Mouse (Mus musculus) megakaryocyte, embryonic 14.5 days (primary cell): Measurements from ENCODE around the gene Relt. TPM values are rescaled to one million over a fixed set of nuclear protein-coding genes. Genes with fewer than 3 reads are reported as not detected.
A peak's percentile ranks its signal among the peaks of the same experiment; 100 is the strongest.
"Not testable (repeated sequence)": the region's sequence is repeated elsewhere in the genome, so short reads cannot be mapped to it uniquely, and the experiment has no call there.

Experiments
- H3K27me3 ChIP-seq: replicated peaks from 2 replicates; pipeline ENCODE3; 2012; ENCODE audit warnings: inconsistent platforms
- H3K36me3 ChIP-seq: replicated peaks from 2 replicates; pipeline ENCODE3; 2012; ENCODE audit warnings: low read length, inconsistent platforms, mixed read lengths
- H3K4me1 ChIP-seq: 2 replicates; pipeline ENCODE4 v1.6.1; 2012; ENCODE audit warnings: inconsistent platforms
- H3K4me3 ChIP-seq: replicated peaks from 2 replicates; pipeline ENCODE3; 2012; ENCODE audit warnings: moderate library complexity, mild to moderate bottlenecking, inconsistent platforms
- H3K9me3 ChIP-seq: 2 replicates; pipeline ENCODE4 v1.6.1; 2012; ENCODE audit warnings: inconsistent platforms
- FLI1 ChIP-seq: IDR thresholded peaks from 2 replicates; pipeline ENCODE4 v1.6.1; 2012; ENCODE audit warnings: low read length, inconsistent platforms, mixed read lengths
- GATA1 ChIP-seq: IDR thresholded peaks from 3 replicates; pipeline ENCODE4 v1.6.1; 2012; ENCODE audit warnings: mixed read lengths, low read length, inconsistent platforms, borderline replicate concordance
- polyA plus RNA-seq: library from polyadenylated mRNA; stranded (reverse); fragments of >175 nt; gene quantifications from 2 replicates; pipeline ENCODE4 v1.2.3, GENCODE M21; 2012; ENCODE audit warnings: low replicate concordance; ENCODE audit not compliant: insufficient read depth

Gene Relt
- polyA plus RNA-seq, 1 experiment = 15.3 TPM

- no peaks in the 10 kb centered on the region for H3K27me3 ChIP-seq
- H3K36me3 ChIP-seq = peaks cover 68% of the 10 kb centered on the region
- H3K9me3 ChIP-seq = no peaks in the 10 kb centered on the region
- H3K4me1 ChIP-seq = peaks cover 98% of the 10 kb centered on the region
- H3K4me3 ChIP-seq = no peak overlapping the region
- TF ChIP-seq FLI1 (no peak), GATA1 (no peak)
Observed at GRCm38 (mm10) chr7:100851481-100852356, 11.5 kb downstream of the Relt start.

- peaks cover 69% of the 10 kb centered on the region for H3K36me3 ChIP-seq
- H3K27me3 ChIP-seq = no peaks in the 10 kb centered on the region
- no peaks in the 10 kb centered on the region for H3K9me3 ChIP-seq
- peaks cover 98% of the 10 kb centered on the region for H3K4me1 ChIP-seq
- TF ChIP-seq GATA1 (no peak), FLI1 (no peak)
- no peak overlapping the region for H3K4me3 ChIP-seq
Observed at GRCm38 (mm10) chr7:100849508-100849907, 13.7 kb downstream of the Relt start.

GRCm38 (mm10) chr7:100848744-100849143, 14.5 kb downstream of the Relt start:
- H3K9me3 ChIP-seq = no peaks in the 10 kb centered on the region
- H3K36me3 ChIP-seq = peaks cover 74% of the 10 kb centered on the region
- H3K27me3 ChIP-seq = no peaks in the 10 kb centered on the region
- H3K4me3 ChIP-seq = no peak overlapping the region
- TF ChIP-seq FLI1 (no peak), GATA1 (no peak)
- H3K4me1 ChIP-seq = peaks cover 98% of the 10 kb centered on the region

GRCm38 (mm10) chr7:100847131-100847530, 16.1 kb downstream of the Relt start:
- H3K27me3 ChIP-seq = no peaks in the 10 kb centered on the region
- H3K36me3 ChIP-seq = peaks cover 71% of the 10 kb centered on the region
- no peak for TF ChIP-seq FLI1
- TF ChIP-seq GATA1 = no peak
- peaks cover 87% of the 10 kb centered on the region for H3K4me1 ChIP-seq
- H3K4me3 ChIP-seq = no peak overlapping the region
- no peaks in the 10 kb centered on the region for H3K9me3 ChIP-seq

GRCm38 (mm10) chr7:100846033-100846432, 17.2 kb downstream of the Relt start:
- Histone ChIP-seq H3K4me1 (peaks cover 77% of the 10 kb centered on the region), H3K36me3 (peaks cover 67% of the 10 kb centered on the region)
- H3K4me3 ChIP-seq, H3K27me3 ChIP-seq, H3K9me3 ChIP-seq: not testable (repeated sequence)

GRCm38 (mm10) chr7:100845412-100845811, 17.8 kb downstream of the Relt start:
- Histone ChIP-seq H3K4me1 (peaks cover 76% of the 10 kb centered on the region), H3K4me3 (peak overlapping the region; percentile 76), H3K27me3 (no peaks in the 10 kb centered on the region), H3K36me3 (peaks cover 61% of the 10 kb centered on the region), H3K9me3 (no peaks in the 10 kb centered on the region)
- TF ChIP-seq FLI1 = 0 out of 2 replicates have a peak, but pooled peaks have one; percentile 28
- no peak for TF ChIP-seq GATA1

- Histone ChIP-seq H3K36me3 (peaks cover 57% of the 10 kb centered on the region), H3K4me1 (peaks cover 75% of the 10 kb centered on the region), H3K9me3 (no peaks in the 10 kb centered on the region), H3K4me3 (peak overlapping the region; percentile 5), H3K27me3 (no peaks in the 10 kb centered on the region)
- TF ChIP-seq GATA1 = no peak
- no peak for TF ChIP-seq FLI1
Observed at GRCm38 (mm10) chr7:100845026-100845400, 18.2 kb downstream of the Relt start.

GRCm38 (mm10) chr7:100844385-100845025, 18.7 kb downstream of the Relt start:
- Histone ChIP-seq H3K27me3 (no peaks in the 10 kb centered on the region), H3K4me1 (peaks cover 75% of the 10 kb centered on the region), H3K36me3 (peaks cover 52% of the 10 kb centered on the region), H3K4me3 (no peak overlapping the region), H3K9me3 (no peaks in the 10 kb centered on the region)
- no peak for TF ChIP-seq FLI1
- TF ChIP-seq GATA1 = no peak

GRCm38 (mm10) chr7:100843866-100844265, 19.4 kb downstream of the Relt start:
- Histone ChIP-seq H3K9me3 (no peaks in the 10 kb centered on the region), H3K27me3 (no peaks in the 10 kb centered on the region), H3K4me3 (no peak overlapping the region), H3K36me3 (peaks cover 46% of the 10 kb centered on the region), H3K4me1 (peaks cover 70% of the 10 kb centered on the region)
- TF ChIP-seq FLI1 = no peak
- TF ChIP-seq GATA1 = no peak

GRCm38 (mm10) chr7:100842175-100842574, 21.1 kb downstream of the Relt start:
- H3K9me3 ChIP-seq = no peaks in the 10 kb centered on the region
- H3K27me3 ChIP-seq = no peaks in the 10 kb centered on the region
- peaks cover 57% of the 10 kb centered on the region for H3K4me1 ChIP-seq
- TF ChIP-seq FLI1 (no peak), GATA1 (no peak)
- H3K36me3 ChIP-seq = peaks cover 45% of the 10 kb centered on the region
- H3K4me3 ChIP-seq = no peak overlapping the region
